Mouse (Mus musculus) spleen, adult 18-20 months (tissue): ENCODE measurements around the gene Mrgpra2a.
"Not testable (repeated sequence)": the region's sequence is repeated elsewhere in the genome, so short reads cannot be mapped to it uniquely, and the experiment has no call there.

Experiments
- DNase-seq, 2 experiments: peaks; one replicate each; pipeline ENCODE4 v3.0.0; 2022; ENCODE audit warnings: mixed read lengths in 2 of 2

Gene Mrgpra2a

DNA sequence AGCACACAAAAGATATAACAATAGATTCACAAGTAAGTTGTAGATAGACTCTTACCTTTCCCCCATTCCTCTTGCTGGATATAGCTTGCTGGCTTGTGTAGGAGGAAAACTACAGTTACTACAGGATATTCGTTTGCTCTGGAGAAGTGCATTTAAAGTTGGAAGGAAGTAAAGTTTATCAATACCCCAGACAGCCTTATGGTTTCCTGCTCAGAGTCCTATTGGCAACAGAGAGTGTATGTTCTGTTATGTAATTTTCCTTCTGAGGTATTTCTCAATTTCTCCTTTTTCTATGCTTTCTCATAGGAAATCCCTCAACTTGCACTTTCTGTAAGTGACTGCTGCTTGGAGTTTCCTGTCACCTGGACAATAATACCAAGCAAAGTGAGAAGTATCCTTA lies at the start of gene Mrgpra2a:
Gene Mrgpra2a, minus strand, starts transcription at position 125 of the 400 bp plus-strand sequence.
- not testable (repeated sequence) for DNase-seq

DNA sequence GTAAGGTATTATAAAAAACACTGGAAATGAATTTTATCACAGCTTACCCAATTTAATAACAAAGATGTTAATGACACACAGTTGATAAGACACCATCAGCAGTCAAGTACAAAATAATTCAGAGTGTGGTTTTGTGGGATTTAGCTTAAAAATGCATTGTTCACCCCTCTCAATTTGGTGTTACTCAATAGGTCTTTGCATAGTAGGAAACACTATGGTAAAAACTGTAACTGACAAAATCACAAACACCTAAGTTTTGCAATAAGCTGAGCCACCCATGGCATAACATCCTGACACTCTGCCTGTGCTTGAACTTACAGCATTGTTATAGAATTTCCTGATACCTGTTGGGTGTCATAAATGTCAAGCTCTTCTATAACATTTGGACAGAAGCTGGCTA lies 39.3 kb upstream of the Mrgpra2a start:
- DNase-seq = not testable (repeated sequence)

DNA sequence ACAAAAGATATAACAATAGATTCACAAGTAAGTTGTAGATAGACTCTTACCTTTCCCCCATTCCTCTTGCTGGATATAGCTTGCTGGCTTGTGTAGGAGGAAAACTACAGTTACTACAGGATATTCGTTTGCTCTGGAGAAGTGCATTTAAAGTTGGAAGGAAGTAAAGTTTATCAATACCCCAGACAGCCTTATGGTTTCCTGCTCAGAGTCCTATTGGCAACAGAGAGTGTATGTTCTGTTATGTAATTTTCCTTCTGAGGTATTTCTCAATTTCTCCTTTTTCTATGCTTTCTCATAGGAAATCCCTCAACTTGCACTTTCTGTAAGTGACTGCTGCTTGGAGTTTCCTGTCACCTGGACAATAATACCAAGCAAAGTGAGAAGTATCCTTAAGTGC lies 37.5 kb upstream of the Mrgpra2a start:
- DNase-seq = not testable (repeated sequence)

DNA sequence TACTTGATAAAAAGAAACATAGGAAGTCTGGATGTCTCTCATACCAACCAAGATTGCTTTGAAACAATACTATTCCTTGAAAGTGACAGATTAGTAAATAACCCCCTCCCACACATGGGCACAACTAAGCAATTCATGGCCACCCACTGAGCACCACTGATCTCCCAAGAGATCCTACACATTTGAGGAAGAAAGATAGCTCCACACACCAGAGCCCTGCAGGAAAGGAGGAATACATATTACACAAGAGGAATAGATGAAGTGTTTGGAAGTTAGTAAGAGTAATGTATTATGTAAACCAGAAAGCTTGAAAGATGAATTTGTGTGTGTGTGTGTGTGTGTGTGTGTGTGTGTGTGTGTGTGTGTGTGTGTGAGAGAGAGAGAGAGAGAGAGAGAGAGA lies 31.2 kb upstream of the Mrgpra2a start:
- not testable (repeated sequence) for DNase-seq

DNA sequence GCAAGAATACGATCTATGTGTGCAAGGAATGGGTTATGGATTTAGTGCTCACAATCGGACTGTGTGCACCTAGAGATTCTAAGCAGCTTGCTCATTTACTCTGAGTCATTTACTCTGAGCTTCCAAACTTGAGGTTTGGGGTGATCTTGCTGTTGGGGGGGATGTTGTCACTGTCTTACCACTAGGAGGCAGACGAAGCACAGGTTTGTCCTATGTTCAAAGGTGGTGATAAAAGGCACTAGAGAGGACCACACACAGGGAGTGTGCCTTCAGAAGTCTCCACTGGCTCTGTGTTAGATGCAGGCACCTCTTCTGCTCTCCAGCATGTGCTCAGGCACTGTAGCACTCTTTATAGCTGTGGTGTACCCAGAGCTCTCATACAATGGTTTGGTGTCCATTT lies 22.0 kb upstream of the Mrgpra2a start:
- not testable (repeated sequence) for DNase-seq

DNA sequence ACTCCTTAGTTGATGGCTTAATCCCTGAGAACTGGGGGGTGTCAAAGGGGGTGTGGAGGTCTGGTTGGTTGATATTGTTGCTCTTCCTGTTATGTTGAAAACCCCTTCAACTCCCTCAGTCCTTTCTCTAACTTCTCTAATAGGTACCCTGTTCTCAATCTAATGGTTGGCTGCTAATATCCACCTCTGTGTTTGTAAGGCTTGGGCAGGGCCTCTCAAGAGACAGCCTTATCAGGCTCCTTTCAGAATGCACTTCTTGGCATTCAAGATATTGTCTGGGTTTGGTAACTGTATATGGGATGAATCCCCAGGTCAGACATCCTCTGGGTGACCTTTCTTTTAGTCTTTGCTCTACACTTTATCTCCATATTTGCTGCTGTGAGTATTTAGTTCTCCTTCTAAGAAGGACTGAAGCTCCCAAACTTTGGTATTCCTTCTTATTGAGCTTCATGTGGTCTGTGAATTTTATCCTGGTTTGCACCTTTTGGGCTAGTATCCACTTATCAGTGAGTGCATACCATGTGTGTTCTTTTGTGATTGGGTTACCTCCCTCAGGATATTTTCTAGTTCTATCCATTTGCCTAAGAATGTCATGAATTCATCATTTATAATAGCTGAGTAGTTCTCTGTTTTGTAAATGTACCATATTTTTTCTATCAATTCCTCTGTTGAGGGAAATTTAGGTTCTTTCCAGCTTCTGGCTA lies 13.5 kb upstream of the Mrgpra2a start:
- DNase-seq = not testable (repeated sequence)

DNA sequence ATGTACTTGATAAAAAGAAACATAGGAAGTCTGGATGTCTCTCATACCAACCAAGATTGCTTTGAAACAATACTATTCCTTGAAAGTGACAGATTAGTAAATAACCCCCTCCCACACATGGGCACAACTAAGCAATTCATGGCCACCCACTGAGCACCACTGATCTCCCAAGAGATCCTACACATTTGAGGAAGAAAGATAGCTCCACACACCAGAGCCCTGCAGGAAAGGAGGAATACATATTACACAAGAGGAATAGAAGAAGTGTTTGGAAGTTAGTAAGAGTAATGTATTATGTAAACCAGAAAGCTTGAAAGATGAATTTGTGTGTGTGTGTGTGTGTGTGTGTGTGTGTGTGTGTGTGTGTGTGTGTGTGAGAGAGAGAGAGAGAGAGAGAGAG lies 6.2 kb downstream of the Mrgpra2a start:
- DNase-seq = not testable (repeated sequence)

DNA sequence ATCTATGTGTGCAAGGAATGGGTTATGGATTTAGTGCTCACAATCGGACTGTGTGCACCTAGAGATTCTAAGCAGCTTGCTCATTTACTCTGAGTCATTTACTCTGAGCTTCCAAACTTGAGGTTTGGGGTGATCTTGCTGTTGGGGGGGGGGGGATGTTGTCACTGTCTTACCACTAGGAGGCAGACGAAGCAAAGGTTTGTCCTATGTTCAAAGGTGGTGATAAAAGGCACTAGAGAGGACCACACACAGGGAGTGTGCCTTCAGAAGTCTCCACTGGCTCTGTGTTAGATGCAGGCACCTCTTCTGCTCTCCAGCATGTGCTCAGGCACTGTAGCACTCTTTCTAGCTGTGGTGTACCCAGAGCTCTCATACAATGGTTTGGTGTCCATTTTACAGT lies 15.5 kb downstream of the Mrgpra2a start:
- not testable (repeated sequence) for DNase-seq

DNA sequence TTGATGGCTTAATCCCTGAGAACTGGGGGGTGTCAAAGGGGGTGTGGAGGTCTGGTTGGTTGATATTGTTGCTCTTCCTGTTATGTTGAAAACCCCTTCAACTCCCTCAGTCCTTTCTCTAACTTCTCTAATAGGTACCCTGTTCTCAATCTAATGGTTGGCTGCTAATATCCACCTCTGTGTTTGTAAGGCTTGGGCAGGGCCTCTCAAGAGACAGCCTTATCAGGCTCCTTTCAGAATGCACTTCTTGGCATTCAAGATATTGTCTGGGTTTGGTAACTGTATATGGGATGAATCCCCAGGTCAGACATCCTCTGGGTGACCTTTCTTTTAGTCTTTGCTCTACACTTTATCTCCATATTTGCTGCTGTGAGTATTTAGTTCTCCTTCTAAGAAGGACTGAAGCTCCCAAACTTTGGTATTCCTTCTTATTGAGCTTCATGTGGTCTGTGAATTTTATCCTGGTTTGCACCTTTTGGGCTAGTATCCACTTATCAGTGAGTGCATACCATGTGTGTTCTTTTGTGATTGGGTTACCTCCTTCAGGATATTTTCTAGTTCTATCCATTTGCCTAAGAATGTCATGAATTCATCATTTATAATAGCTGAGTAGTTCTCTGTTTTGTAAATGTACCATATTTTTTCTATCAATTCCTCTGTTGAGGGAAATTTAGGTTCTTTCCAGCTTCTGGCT lies 24.0 kb downstream of the Mrgpra2a start:
- DNase-seq = not testable (repeated sequence)

DNA sequence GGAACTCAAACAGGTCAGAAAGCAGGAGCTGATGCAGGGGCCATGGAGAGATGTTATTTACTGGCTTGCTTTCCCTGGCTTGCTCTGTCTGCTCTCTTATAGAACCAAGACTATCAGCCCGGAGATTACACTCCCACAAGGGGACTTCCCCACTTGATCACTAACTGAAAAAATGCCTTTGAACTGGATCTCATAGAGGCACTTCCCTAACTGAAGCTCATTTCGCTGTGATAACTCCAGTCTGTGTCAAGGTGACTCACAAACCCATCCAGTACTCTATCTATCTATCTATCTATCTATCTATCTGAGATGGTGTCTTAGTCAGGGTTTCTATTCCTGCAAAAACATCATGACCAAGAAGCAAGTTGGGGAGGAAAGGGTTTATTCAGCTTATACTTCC lies 41.3 kb downstream of the Mrgpra2a start:
- no peak for DNase-seq

DNA sequence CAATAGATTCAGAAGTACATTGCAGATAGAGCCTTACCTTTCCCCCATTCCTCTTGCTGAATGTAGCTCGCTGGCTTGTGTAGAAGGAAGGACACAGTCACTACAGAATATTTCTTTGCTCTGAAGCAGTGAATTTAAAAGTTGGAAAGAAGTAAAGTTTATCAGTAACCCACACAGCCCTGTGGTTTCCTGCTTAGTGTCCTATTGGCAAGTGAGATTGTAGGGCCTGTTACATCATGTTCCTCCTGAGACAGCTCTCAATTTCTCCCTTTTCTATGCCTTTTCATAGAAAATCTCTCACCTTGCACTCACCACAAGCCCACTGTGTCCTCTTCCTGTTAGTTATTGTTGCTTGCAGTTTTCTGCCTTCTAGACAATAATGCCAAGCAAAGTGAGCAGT lies 42.4 kb downstream of the Mrgpra2a start:
- no peak for DNase-seq

DNA sequence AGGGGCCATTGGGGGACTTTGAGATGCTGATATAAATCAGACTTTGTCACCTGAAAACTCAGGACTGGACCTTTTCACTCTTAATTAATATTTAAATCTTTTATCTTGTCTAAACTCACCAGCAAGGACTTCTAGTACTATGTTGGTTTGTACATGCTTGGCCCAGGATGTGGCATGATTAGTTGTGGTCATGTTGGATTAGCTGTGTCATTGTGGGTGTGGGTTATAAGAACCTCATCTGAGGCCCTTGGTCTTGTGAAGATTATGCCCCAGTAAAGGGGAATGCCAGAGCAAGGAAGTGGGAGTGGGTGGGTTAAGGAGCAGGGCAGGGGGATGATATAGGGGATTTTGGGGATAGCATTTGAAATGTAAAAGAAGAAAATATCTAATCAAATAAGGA lies 50.8 kb downstream of the Mrgpra2a start:
- DNase-seq = no peak
